Mouse (Mus musculus): ENCODE measurements around the gene Tufm.
"Not testable (repeated sequence)": the region's sequence is repeated elsewhere in the genome, so short reads cannot be mapped to it uniquely, and the experiment has no call there.

Gene Tufm

DNA sequence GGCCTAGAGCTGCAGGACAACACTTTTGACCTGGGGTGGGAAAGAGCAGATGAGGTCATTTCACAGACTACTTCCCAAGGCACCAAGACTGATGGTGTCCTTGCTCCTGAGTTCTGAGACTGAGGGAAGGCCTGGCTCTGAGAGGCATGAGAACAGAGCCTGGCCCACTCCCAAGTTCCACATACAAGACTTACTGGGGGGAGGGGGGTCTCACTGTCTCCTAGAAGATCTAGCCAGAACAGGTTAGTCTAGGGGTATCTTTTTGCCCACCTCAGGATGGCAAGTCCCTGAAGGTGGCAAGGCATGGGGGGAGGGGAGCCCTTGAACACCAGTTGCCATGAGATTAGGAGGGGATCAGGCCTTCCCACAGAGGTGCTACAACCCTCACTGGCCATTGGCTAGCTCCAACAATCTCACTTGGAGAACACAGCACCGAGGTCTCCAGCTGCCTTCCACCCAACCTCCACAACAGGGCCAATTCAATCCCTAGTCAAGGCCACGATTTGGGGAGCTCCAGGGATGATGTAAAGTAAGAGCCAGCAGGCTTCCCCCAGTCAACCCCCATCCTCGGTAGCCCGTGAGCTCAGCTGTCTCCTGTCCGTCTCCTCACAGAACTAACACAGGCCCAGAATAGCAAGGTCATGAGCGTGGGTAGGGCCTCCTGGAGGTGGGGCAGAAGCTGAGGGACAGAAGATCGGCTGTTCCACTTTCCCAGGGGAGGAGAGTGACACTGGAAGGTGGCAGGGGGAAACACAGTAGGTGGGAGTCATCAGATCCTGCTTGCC is 21.7 kb upstream of the Tufm start:
- DNase-seq (ENCODE audit: low spot score): no peak

DNA sequence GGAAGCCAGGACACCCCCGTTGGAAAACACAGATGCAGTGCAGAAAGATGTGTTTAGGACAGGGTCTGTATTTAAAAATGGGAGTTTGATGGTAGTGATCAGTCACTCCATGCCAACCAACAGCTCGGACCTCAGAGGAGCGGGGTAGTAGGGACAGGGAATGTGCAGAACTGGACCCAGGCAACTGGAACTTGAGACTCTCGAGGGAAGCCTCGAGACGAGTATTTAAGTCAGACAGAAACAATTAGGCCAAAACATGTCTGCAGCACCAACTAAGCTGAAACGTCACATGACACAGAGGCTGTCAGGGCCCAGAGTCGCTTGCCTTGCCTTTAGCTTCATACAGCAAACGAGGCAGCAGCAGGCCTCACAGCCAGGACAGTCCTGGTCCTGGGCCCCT is 21.0 kb upstream of the Tufm start:
- no peak for DNase-seq (ENCODE audit: low spot score)

DNA sequence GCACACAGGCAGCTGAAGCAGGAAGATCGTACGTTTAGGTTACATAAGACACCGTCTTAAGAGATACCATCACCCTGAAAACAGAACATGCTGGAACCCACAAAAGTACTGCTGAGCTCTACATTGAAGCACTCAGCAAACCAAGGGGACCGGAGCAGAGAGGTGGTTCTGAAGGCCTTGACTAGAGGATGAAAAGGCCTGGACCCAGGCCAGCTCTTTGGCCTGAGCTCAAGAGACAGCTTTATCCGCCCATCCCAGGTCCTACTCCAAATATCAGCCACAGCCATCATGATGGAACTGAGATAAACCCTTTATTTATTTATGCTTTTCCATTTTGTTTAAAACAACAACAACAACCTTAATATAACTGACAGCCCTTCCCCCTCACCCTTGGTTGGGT is 20.5 kb upstream of the Tufm start:
- no peak for DNase-seq (ENCODE audit: low spot score)

DNA sequence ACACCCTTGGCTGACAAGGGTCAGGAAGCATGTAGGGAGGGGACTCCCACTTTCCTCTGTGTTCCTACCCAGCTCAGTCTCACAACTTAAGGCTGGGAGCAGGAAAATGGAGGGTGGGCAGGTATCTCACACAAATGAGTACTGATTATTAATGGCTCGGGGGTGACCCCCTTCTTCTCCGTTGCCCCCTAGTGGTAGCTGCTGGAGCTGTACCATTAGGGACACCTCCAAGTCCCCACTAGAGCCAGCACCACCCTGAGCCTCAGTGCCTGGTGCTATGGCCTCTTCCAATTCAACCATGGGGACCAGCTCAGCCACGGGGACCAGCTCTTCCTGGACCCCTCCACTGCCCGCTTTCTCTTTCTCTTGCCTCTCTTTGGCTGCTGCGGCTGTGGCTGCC is 19.9 kb upstream of the Tufm start:
- peak; percentile 48 for DNase-seq (ENCODE audit: low spot score)

DNA sequence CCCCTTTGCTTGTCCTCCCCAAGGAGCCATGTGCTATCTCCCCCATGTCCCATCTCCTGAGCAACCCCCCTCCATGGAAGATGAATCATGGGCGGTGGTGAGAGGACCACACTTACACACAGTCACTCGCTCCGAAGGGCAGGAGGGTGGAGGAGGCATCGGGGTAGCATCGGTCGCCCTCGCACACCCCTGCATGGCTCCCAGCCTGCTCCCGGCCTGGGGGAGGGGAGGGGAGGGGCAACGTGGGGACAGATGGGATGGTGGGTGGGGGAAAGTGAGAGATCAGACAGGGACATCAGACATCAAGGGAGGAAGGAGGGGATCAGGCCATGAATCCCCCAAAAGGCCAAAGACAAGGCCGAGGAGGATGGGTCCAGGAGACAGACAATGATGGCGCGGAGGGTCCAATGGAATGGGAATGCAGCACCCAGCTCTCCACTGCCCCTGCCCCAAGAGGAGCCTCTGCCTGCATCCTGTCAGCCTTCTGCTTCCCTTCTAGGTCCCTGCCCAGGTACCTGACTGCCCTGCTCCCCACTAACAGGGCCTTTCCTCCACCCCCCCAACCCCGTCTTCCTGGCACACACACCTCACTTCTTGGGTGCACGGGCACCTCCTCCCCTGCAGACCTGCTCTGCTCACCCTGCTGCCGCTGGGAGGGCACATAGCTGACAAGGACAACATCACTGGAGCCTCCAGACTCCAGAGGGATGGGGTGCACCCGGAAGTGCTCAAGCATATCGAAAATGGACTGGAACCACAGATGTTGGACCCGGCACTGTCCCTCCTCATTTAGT is 19.1 kb upstream of the Tufm start:
- DNase-seq (ENCODE audit: low spot score): no peak

DNA sequence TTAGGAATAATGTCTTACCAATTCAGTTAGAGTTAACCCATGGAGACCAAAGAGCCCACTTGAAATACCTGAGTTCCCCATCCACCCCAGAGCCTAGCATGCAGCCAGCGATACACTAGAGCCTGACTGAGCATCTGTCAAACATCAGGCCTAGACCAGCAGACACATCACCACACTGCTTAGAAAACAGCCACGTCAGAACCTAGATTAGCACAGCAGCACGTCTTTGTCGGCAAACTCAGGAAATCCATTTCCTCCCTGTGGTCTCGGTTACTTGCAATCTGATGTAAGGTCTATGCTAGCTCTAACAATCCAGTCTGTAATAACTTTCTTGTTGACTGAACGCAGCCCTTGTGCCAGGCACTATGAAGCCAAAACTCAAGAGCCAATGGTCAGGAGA is 17.1 kb upstream of the Tufm start:
- peak; percentile 89 for DNase-seq (ENCODE audit: low spot score)

DNA sequence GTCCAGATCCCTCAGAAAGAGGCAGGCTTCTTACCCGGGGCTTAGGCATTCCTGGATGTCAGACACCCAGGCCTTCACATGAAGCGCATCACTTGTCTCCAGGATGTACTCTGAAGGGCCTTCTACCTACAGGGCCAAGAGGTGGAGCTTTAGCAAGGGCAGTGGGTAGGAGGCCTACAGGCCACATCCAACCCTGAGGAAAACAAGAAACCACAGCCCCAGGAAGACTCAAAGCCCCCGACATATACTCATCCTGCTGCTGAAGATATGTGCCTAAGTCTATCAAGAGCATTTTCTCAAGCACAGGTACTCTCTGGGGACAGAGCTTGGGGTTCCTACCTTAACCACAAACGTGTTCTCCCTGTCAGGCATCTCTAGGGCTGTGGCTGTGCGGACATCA is 15.8 kb upstream of the Tufm start:
- no peak for DNase-seq (ENCODE audit: low spot score)

DNA sequence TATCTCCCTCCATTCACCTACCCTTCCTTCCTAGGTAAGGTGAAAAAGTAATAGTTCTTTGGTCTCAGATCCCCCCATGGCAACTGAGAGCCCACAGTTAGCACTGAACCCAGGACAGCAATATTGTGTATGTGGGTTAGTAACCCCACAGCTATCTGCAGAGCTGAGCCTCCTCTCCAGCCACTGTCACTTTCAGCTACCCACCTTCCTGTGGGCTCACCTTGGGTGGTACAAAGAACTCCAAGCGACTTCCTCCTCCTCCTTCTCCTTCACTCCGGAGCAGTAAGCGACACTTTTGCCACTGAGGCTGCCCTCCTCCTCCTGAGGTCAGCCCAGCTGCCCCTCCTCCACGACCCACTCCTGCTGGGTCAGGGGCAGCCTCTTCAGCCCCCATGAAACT is 15.3 kb upstream of the Tufm start:
- no peak for DNase-seq (ENCODE audit: low spot score)

DNA sequence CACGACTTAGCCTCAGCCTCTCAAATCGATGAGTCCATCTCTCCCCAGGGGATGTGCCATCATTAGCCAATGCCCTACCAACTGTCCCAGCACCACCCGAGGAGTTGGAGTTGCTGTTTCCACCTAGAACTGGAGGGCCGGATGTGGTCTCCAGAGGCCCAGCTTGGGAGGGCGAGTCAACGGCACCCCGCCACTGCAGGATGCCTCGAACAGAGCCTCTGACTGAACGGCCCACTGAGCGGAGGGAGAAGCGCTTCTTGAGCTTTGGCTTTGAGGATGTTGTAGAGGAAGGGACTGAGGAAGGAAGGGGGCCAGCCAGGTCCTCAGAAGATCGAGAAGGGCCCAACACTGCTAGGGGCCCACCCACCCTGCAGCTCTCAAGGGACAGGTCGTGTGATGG is 14.9 kb upstream of the Tufm start:
- DNase-seq (ENCODE audit: low spot score): peak; percentile 82

DNA sequence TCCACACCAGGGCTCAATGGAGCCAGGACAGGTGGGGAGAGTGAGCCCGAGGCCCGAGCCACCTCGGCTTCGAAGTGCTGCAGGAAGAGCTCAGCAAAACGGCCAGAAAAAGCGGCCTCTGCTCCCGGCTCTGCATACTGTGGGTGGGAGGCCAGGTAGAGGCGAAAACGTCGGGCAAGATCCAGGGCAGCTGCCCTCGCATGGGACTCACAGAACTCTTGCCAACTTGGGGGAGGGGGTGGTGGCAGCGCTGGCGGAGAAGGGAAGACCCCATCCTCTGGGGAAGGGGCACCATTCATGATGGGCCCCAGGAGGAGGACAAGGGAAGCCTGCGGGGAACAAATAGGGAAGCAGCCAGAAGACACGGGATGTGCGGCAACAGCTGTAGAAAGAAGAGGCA is 14.4 kb upstream of the Tufm start:
- DNase-seq (ENCODE audit: low spot score): no peak

DNA sequence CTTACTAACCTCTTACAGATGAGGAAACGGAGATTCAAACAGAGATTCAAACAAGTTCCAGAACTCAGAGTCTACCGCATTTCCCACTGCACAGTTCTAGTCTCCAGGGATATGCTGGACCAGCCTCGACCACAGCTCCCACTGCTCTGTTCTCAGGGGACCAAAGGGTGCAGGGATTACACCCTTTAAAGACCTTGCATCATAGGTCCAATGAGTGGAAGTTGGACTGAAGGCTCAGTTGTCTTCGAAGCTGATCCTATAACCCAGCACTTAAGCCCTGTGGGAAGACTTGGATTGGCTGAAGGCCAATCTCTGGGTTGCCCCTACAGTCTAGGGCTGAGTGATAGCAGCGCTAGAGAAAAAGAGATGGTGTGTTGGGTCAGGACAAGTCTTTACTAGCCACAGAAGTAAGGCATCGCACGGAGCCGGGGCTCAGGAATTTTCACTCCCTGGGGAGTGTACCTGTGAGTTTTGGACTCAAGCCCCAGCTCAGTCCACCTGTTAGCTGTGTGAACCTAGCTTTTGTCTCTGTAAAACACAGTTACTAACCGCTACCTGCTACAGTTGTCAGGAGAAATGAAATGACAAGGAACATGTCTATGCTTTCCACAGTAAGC is 13.6 kb upstream of the Tufm start:
- DNase-seq (ENCODE audit: low spot score): no peak

DNA sequence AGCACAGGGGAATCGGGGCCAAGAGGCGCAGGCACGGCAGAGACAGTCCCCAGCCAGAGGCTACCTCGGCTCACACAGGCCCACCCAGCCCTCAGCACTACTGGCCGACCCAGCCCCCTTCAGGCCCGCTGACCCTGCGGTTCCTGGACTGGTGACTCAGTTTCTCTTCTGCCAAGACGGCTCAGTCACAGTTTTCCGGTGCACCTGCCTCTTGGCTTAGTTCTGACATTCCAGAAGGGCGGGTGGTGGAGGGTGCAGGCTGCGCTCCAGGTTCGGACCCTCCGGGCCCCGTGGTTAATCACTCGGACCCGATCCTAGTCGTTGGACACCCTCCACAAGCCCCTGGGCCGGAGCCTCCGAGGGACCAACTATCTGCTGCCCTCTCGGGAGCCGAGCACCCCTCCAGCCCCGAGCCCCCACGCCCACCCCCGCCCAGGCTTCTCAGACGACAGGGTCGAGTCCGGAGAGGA is 12.6 kb upstream of the Tufm start:
- no peak for DNase-seq (ENCODE audit: low spot score)

DNA sequence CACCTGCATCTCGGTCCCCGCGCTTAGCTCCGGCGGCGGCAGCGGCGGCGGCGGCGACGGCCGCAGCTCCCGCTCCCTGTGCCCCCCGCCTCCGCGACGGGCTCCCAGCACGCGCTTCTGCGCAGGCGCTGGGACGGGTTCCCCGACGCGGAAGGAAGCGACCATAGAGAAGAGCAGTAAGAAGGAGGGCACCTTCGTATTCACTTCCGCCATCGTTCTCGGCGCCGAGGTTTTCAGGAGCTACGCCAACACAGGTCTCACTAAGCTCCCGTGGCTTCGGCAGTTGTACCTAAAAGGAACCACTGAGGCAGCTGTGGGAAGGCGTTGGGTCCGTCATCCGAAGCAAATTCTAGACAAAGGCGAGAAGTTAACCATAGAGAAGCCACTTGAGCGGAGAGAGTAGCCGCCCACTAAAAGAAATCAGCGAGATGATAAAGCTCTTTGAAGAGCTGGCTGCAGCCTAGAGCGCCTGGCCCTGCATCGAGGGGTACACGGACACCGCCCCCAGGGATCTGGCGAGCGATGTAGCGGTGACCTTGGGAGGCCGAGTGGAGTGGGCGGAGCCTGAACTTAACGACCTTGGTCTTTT is 12.1 kb upstream of the Tufm start, which contains the start of gene Sh2b1:
Sh2b1 (minus strand) TSS at position 432 of the 589 bp plus-strand sequence.
- peak; percentile 91 for DNase-seq (ENCODE audit: low spot score)

DNA sequence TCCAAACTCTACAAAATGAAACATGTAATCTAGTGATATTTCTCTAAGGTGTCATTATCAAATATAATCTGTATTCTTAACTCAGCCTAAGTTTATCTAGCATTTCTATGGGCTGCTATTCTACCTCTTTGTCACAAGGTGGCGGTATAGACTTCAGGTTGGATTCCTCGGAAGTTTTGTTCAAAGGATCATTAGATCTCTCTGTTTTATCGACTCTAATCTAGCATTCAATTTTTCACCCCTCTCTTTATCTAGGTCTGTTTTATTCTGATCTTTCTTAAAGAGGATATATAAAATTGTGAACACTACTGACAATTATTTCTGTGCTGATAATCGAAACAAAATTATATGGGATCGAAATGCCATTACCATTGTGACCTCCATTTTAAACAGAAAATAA is 5.5 kb upstream of the Tufm start:
- no peak for DNase-seq (ENCODE audit: low spot score)

DNA sequence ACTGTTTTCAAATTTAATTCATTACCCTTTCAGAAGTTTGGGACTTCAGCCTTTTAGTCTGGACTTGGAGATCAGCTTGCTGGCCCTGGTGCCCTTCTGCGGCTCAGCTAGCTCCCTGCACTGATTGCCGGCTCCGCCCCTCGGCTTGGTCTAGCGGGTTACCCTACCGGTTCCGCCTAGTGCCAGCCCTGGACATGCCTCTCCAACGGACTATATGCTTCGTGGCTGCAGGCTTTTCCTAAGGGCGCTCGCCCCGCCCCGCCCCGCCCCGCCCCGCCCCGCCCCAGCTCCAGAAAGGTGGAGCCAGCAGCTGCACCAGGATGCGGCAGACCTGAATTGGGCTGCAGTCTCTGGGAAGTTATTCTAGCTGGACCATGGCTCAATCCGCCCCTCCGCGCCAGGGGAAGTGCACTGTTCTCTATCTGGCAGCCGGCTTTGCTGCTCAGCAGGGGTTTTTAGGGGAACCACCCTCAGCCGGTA is 4.7 kb upstream of the Tufm start:
- DNase-seq (ENCODE audit: low spot score): no peak

DNA sequence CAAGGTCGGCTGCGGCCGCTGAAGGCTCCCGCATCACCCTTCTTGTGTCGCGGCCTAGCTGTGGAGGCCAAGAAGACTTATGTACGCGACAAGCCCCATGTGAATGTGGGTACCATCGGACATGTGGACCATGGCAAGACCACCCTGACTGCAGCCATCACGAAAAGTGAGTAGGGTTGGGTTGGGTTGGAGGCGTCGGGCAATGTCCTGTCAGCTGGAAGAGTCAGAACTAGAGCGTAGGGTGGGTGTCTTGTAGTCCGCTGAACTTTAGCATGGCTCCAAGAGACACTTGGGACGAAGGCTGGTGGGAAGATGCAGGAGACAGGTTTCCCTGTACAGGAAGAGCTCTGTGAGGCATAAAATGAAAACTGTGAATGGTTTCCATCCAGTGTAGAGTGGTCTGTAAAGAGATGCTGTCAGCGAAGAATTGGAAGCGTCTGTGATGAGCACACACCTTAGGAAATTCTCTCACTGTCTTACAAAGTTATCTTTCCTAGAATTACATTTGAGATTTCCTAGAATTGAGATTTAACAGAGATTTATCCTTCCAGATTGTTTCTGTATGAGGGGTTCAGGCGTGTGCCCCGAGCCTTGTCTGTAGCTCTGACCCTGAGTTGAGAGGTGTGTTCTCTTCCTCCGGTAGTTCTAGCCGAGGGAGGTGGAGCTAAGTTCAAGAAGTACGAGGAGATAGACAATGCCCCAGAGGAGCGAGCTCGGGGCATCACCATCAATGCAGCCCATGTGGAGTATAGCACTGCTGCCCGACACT is 640 bp downstream of the Tufm start:
- not testable (repeated sequence) for DNase-seq (ENCODE audit: low spot score)

DNA sequence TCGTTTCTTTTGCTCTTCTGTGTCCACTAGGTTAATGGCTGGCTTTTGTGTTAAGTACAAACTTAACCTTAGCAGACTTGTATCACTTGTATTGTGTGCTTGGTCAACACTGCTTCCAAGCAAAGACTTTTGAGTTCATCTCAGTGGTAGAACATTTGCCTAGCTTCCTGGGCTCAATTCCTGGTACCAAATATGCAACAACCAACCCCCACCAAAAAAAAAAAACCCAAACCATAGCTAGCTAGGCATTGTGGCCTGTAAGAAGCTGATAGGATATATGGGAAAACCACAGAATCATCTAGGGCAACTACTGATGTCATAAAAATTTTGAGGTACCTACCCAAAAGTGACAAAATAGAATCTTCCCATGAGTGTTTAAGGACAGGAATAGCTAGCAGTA is 3.8 kb downstream of the Tufm start:
- no peak for DNase-seq (ENCODE audit: low spot score)

DNA sequence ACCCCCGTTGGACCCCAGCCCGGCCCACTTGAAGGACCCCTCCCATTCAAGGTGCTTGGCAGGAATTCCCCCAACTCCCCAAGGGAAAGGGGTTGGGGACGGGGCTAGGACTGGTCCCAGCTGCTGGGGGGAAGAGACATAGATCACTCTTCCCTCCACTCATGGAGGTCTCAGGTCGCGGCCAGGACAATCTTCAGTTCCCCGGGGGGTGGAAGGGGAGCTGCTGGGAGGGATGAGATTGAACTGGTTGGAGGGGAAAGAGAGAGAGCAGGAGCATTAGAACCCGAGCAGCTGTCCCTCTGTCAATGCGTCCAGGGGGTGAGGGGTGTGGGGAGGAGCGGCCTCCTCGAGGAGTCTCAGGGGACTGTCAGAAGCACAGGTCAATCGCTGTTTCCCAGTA is 4.8 kb downstream of the Tufm start:
- DNase-seq (ENCODE audit: low spot score): no peak

DNA sequence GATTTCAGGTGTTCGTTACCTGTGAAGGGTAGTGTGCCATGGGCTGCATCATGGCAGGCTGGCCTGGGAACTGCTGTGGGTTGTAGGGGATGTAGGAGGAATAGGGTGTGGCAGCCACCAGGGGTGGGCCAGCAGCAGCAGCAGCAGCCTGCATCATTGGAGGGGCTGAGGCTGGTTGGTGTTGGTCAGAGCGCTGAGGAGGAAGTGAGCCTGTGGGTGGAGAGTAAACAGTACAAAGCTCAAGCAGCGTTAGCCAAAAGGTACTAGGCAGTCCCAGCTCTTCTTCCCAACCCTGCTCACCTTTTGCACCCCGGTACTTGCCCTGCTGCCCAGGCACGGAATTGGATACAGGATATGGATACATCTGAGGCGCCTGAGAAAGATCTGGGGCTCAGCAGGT is 7.0 kb downstream of the Tufm start:
- DNase-seq (ENCODE audit: low spot score): no peak

DNA sequence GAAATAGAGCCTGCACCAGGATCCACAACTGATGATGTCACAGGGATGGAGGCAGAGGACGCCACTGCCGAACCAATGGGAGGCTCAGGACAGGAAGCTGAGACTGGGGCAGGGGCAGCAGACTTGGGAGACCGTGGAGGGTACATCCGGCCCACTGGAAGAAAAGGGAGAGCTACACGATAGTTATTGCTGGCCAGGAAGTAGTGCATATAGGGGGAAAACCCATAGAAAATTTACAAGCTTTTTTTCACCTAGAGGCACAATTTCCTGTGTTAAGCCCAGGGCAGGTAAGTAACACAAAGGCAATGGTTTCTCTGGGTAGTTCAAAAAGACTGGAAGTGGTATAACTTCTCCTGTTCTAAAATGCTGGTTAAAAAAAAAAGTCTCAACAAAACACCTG is 9.3 kb downstream of the Tufm start:
- no peak for DNase-seq (ENCODE audit: low spot score)

DNA sequence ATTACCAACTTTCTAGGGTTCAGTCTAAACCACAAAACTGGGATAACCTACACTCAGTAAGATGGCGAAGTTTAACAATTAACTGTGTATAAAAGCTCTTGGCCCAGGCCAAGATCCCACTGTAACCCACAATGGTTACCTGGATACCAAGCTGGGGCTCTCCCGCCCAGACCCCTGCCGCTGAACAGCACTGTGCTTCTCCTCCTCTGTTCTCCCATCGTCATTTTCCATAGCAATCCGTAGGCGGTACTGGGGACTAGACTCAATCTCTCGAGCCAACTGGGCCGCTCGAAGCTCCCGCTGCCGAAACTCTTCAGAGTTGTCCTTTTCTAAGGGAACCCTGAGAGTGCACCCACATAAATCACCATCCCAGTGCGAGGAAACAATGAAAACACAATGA is 10.8 kb downstream of the Tufm start:
- no peak for DNase-seq (ENCODE audit: low spot score)

DNA sequence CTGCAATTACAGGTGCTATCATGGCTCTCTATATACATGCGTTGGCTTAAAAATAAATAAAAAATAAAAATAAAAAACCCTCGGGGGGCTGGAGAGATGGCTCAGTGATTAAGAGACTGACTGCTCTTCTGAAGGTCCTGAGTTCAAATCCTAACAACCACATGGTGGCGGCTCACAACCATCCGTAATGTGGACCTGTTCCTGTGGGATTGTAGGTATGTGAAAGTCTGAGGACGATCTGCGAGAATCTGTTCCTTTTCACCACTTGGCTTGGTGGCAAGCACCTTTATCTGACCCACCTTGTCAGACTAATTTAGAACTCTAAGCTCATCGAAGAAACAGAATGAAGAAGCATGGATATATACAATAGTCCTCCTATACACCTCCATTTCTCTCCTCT is 12.3 kb downstream of the Tufm start:
- DNase-seq (ENCODE audit: low spot score): no peak
